Mouse (Mus musculus): ENCODE measurements around the gene Olfr461. TPM values are rescaled to one million over a fixed set of nuclear protein-coding genes. Genes with fewer than 3 reads are reported as not detected.

The Olfr461 gene
- polyA plus RNA-seq, 1 experiment from 2014 or later = 0.05 TPM

Other genes with a start within 250 kb of the Olfr461 start
- 35.4 and 37.9 TPM in 2 replicates for gene Agk, start 229.9 kb downstream of the Olfr461 start, polyA plus RNA-seq (2015; fragmentation: Nextera tagmentation; extraction: Ambion mirVana)
- gene E330009J07Rik, start 118.9 kb downstream of the Olfr461 start, polyA plus RNA-seq (2015; fragmentation: Nextera tagmentation; extraction: Ambion mirVana) = 8.8 and 9.5 TPM in 2 replicates
- 0.05 and 0.14 TPM in 2 replicates for gene Wee2, start 116.0 kb downstream of the Olfr461 start, polyA plus RNA-seq (2015; fragmentation: Nextera tagmentation; extraction: Ambion mirVana)
- gene Ssbp1, start 83.7 kb downstream of the Olfr461 start, polyA plus RNA-seq (2015; fragmentation: Nextera tagmentation; extraction: Ambion mirVana) = 157 and 160 TPM in 2 replicates
- gene Tas2r137, start 63.8 kb downstream of the Olfr461 start, polyA plus RNA-seq (2015; fragmentation: Nextera tagmentation; extraction: Ambion mirVana) = not detected in 2 replicates
- not detected in 2 replicates for gene Tas2r108, start 61.5 kb downstream of the Olfr461 start, polyA plus RNA-seq (2015; fragmentation: Nextera tagmentation; extraction: Ambion mirVana)
- gene Prss37, start 35.5 kb downstream of the Olfr461 start, polyA plus RNA-seq (2015; fragmentation: Nextera tagmentation; extraction: Ambion mirVana) = not detected in 2 replicates
- gene Olfr460, start 14.4 kb upstream of the Olfr461 start, polyA plus RNA-seq (2015; fragmentation: Nextera tagmentation; extraction: Ambion mirVana) = not detected in 2 replicates
- 0.91 and 1.0 TPM in 2 replicates for gene Clec5a, start 30.8 kb upstream of the Olfr461 start, polyA plus RNA-seq (2015; fragmentation: Nextera tagmentation; extraction: Ambion mirVana)
- gene Tas2r138, start 58.3 kb upstream of the Olfr461 start, polyA plus RNA-seq (2015; fragmentation: Nextera tagmentation; extraction: Ambion mirVana) = 0.16 TPM in 1 of 2 replicates, not detected in the other
- gene Mgam, start 73.8 kb upstream of the Olfr461 start, polyA plus RNA-seq (2015; fragmentation: Nextera tagmentation; extraction: Ambion mirVana) = 33.7 and 37.0 TPM in 2 replicates

Measured in intestine, embryonic 15.5 days (tissue).